Mouse (Mus musculus): Measurements from ENCODE around the gene U2af2. TPM values are rescaled to one million over a fixed set of nuclear protein-coding genes. Genes with fewer than 3 reads are reported as not detected.

U2af2 gene
- total and polyA plus RNA-seq, 3 experiments: 208 to 480 (median 261) TPM

- DNase-seq (ENCODE audit: low spot score) (no peak), ATAC-seq (ENCODE audit: extremely low read depth, insufficient number of reproducible peaks, low FRiP score, poor library complexity, severe bottlenecking) (no peak)
- Histone ChIP-seq H3K4me3 (ENCODE audit: low read depth, low read length) (no peak overlapping the region), H3K36me3 (replicated peaks) (peaks cover 64% of the 10 kb centered on the region), H3K27me3 (ENCODE audit: insufficient read depth, low read length) (no peaks in the 10 kb centered on the region), H3K9me3 (replicated peaks) (peaks cover 14% of the 10 kb centered on the region), H3K4me1 (ENCODE audit: insufficient read depth, low read depth, low read length) (peaks cover 24% of the 10 kb centered on the region)
- TF ChIP-seq GATA1 (IDR thresholded peaks at IDR 0.05; ENCODE audit: borderline replicate concordance, low read length) (no peak), TAL1 (conservative IDR thresholded peaks at IDR 0.05; ENCODE audit: low read depth, low read length) (no peak), CTCF (IDR thresholded peaks at IDR 0.05; ENCODE audit: low read depth, low read length) (no peak)
Observed at GRCm38 (mm10) chr7:5035628-5036027, 26.3 kb upstream of the U2af2 start.

GRCm38 (mm10) chr7:5036136-5036535 lies 25.8 kb upstream of the U2af2 start:
- DNase-seq (ENCODE audit: low spot score) (no peak), ATAC-seq (ENCODE audit: extremely low read depth, insufficient number of reproducible peaks, low FRiP score, poor library complexity, severe bottlenecking) (no peak)
- Histone ChIP-seq H3K9me3 (replicated peaks) (peaks cover 9% of the 10 kb centered on the region), H3K4me3 (ENCODE audit: low read depth, low read length) (no peak overlapping the region), H3K36me3 (replicated peaks) (peaks cover 62% of the 10 kb centered on the region), H3K27me3 (ENCODE audit: insufficient read depth, low read length) (no peaks in the 10 kb centered on the region), H3K4me1 (ENCODE audit: insufficient read depth, low read depth, low read length) (peaks cover 24% of the 10 kb centered on the region)
- TF ChIP-seq CTCF (IDR thresholded peaks at IDR 0.05; ENCODE audit: low read depth, low read length): no peak
- TF ChIP-seq GATA2 (IDR thresholded peaks at IDR 0.05; ENCODE audit: borderline replicate concordance, low read depth, low read length): no peak
- no peak for TF ChIP-seq GATA1 (IDR thresholded peaks at IDR 0.05; ENCODE audit: borderline replicate concordance, low read length)
- no peak for TF ChIP-seq TAL1 (conservative IDR thresholded peaks at IDR 0.05; ENCODE audit: low read depth, low read length)
- TF ChIP-seq POLR2AphosphoS5 (IDR thresholded peaks at IDR 0.05; ENCODE audit: insufficient replicate concordance, low read depth, low read length): no peak

- Histone ChIP-seq H3K4me3 (ENCODE audit: low read depth, low read length) (no peak overlapping the region; the same call in 1 of the 2 replicates), H3K27me3 (ENCODE audit: insufficient read depth, low read length) (no peaks in the 10 kb centered on the region), H3K36me3 (replicated peaks) (peaks cover 58% of the 10 kb centered on the region), H3K9me3 (replicated peaks) (no peaks in the 10 kb centered on the region), H3K4me1 (ENCODE audit: insufficient read depth, low read depth, low read length) (peaks cover 24% of the 10 kb centered on the region)
- ATAC-seq (ENCODE audit: extremely low read depth, insufficient number of reproducible peaks, low FRiP score, poor library complexity, severe bottlenecking) (no peak), DNase-seq (ENCODE audit: low spot score) (no peak)
- no peak for TF ChIP-seq TAL1 (conservative IDR thresholded peaks at IDR 0.05; ENCODE audit: low read depth, low read length)
- no peak for TF ChIP-seq POLR2AphosphoS5 (IDR thresholded peaks at IDR 0.05; ENCODE audit: insufficient replicate concordance, low read depth, low read length)
- no peak for TF ChIP-seq GATA2 (IDR thresholded peaks at IDR 0.05; ENCODE audit: borderline replicate concordance, low read depth, low read length)
- no peak for TF ChIP-seq CTCF (IDR thresholded peaks at IDR 0.05; ENCODE audit: low read depth, low read length)
- no peak for TF ChIP-seq GATA1 (IDR thresholded peaks at IDR 0.05; ENCODE audit: borderline replicate concordance, low read length)
Observed at GRCm38 (mm10) chr7:5037026-5037425, 24.9 kb upstream of the U2af2 start.

DNA sequence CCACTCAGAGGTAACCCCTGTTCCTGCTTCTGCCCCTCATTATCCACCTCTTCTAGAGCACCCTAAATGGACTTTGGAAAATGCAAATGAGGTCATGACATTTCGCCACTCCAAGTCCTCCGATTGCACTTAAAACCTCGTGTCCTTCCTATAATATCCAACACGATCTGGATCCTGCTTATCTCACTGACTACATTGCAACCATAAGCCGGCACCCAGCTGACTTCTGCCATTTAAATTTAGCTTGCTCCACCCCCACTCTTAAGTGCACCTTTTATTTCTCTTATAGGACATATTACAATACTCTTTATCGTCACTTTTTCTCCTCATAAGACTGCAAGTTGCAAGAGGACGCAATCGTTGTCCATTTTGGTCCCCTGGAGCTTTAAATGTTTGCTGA lies 24.5 kb upstream of the U2af2 start:
- H3K27me3 ChIP-seq (ENCODE audit: insufficient read depth, low read length): no peaks in the 10 kb centered on the region
- no peak for TF ChIP-seq TAL1 (conservative IDR thresholded peaks at IDR 0.05; ENCODE audit: low read depth, low read length)
- no peak for TF ChIP-seq POLR2AphosphoS5 (IDR thresholded peaks at IDR 0.05; ENCODE audit: insufficient replicate concordance, low read depth, low read length)
- TF ChIP-seq GATA2 (IDR thresholded peaks at IDR 0.05; ENCODE audit: borderline replicate concordance, low read depth, low read length): no peak
- no peak for TF ChIP-seq GATA1 (IDR thresholded peaks at IDR 0.05; ENCODE audit: borderline replicate concordance, low read length)
- no peak for TF ChIP-seq CTCF (IDR thresholded peaks at IDR 0.05; ENCODE audit: low read depth, low read length)
- ATAC-seq (ENCODE audit: extremely low read depth, insufficient number of reproducible peaks, low FRiP score, poor library complexity, severe bottlenecking) (no peak), DNase-seq (ENCODE audit: low spot score) (no peak)
- peaks cover 24% of the 10 kb centered on the region for H3K4me1 ChIP-seq (ENCODE audit: insufficient read depth, low read depth, low read length)
- H3K4me3 ChIP-seq (ENCODE audit: low read depth, low read length): peak overlapping the region; percentile 75; the same call in 1 of the 2 replicates
- peaks cover 54% of the 10 kb centered on the region for H3K36me3 ChIP-seq (replicated peaks)
- no peaks in the 10 kb centered on the region for H3K9me3 ChIP-seq (replicated peaks)

DNA sequence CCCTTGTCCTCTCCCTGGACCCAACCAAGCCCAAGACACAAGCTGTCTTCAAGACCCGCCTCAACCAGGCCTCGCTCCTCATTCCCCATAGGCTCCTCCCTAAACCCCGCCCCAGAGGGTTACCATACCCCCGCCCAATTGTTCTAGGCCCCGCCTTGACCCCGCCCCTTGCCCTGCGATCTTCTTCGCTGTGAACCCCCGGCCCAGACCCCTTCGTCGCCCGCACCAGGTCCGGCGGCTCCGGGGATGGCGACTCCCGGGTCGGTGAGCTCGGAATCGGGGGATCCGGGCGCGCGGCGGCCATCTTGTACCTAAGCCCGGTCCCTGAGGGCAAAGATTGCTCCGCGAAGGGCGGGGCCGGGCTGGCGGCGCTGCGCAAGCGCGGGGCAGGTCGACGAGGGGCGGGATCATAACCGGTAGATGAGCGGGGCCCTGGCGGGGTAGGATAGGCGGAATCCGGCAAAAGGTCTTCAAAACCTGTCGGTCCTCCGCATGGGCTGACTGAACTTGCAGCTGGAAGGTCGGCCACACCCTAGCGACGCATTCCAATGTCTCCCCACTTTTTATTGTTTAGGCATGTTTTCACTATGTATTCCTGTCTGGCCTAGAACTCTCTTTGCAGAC lies 23.7 kb upstream of the U2af2 start, which contains the start of gene Zfp784:
Gene Zfp784 (minus strand): TSS at position 338 of the 624 bp plus-strand sequence.
- no peaks in the 10 kb centered on the region for H3K9me3 ChIP-seq (replicated peaks)
- no peaks in the 10 kb centered on the region for H3K27me3 ChIP-seq (ENCODE audit: insufficient read depth, low read length)

GRCm38 (mm10) chr7:5038940-5039339 lies 23.0 kb upstream of the U2af2 start:
- Histone ChIP-seq H3K27me3 (ENCODE audit: insufficient read depth, low read length) (no peaks in the 10 kb centered on the region), H3K4me3 (ENCODE audit: low read depth, low read length) (peak overlapping the region; percentile 75), H3K36me3 (replicated peaks) (peaks cover 43% of the 10 kb centered on the region), H3K9me3 (replicated peaks) (no peaks in the 10 kb centered on the region), H3K4me1 (ENCODE audit: insufficient read depth, low read depth, low read length) (peaks cover 24% of the 10 kb centered on the region)
- no peak for DNase-seq (ENCODE audit: low spot score)
- TF ChIP-seq TAL1 (conservative IDR thresholded peaks at IDR 0.05; ENCODE audit: low read depth, low read length) (no peak), GATA2 (IDR thresholded peaks at IDR 0.05; ENCODE audit: borderline replicate concordance, low read depth, low read length) (no peak), GATA1 (IDR thresholded peaks at IDR 0.05; ENCODE audit: borderline replicate concordance, low read length) (no peak), POLR2AphosphoS5 (IDR thresholded peaks at IDR 0.05; ENCODE audit: insufficient replicate concordance, low read depth, low read length) (no peak), CTCF (IDR thresholded peaks at IDR 0.05; ENCODE audit: low read depth, low read length) (no peak)
- ATAC-seq (ENCODE audit: extremely low read depth, insufficient number of reproducible peaks, low FRiP score, poor library complexity, severe bottlenecking): no peak

More for the DNA sequence above, 23.7 kb upstream of the U2af2 start, which contains the start of gene Zfp784:
- peaks cover 46% of the 10 kb centered on the region for H3K36me3 ChIP-seq (replicated peaks)
- peak; percentile 95 for DNase-seq (ENCODE audit: low spot score)
- ATAC-seq (ENCODE audit: extremely low read depth, insufficient number of reproducible peaks, low FRiP score, poor library complexity, severe bottlenecking): peak; percentile 91
- H3K4me3 ChIP-seq (ENCODE audit: low read depth, low read length): peak within 1 kb of the TSS; percentile 75
- no peak for TF ChIP-seq TAL1 (conservative IDR thresholded peaks at IDR 0.05; ENCODE audit: low read depth, low read length)
- no peak for TF ChIP-seq CTCF (IDR thresholded peaks at IDR 0.05; ENCODE audit: low read depth, low read length)
- no peak for TF ChIP-seq POLR2AphosphoS5 (IDR thresholded peaks at IDR 0.05; ENCODE audit: insufficient replicate concordance, low read depth, low read length)
- no peak for TF ChIP-seq GATA2 (IDR thresholded peaks at IDR 0.05; ENCODE audit: borderline replicate concordance, low read depth, low read length)
- TF ChIP-seq GATA1 (IDR thresholded peaks at IDR 0.05; ENCODE audit: borderline replicate concordance, low read length): no peak
- peaks cover 24% of the 10 kb centered on the region for H3K4me1 ChIP-seq (ENCODE audit: insufficient read depth, low read depth, low read length)

All from G1E (cell line).